ENCODE assay signal across 12 mouse cellular contexts in the genomic region with DNA sequence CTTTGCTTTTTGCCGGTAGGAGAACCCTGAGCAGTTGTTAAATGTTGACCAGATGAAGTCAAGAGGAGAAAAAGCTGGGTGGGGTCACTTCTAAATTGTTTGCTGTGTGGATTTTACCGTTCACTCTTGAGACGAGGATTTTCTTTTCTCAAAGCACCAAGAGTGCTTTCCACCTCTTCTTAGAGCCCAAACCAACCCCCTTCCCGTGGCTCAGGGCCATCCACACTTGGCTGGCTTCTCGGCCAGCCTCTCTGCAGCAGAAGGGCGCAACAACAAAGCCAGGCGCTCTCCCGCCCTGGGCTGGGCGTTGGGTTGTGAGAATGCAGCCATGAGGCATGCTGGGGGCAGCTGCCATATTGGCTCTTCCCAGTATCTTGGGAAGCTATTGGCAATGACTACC.
DNase-seq lines count a peak whose midpoint lies in the region; ATAC-seq and TF ChIP-seq lines count a peak whose summit lies in the region.
"Had no signal": no experiment of that assay in that cellular context is flagged by ENCODE, and none has a peak within 500 bp of the region (broad histone marks: within the 10 kb centered on the region; RNA-seq: fewer than 3 reads in every experiment).

No protein-coding gene starts in this region.

- peak; percentile 66; the same call in 1 of the 2 replicates for ATAC-seq in cerebellum, adult (ENCODE audit: insufficient number of reproducible peaks, low FRiP score, low TSS enrichment)
- no peak for ATAC-seq in limb, embryonic 15.5 days (ENCODE audit: insufficient number of reproducible peaks, low FRiP score, low TSS enrichment, low read depth)
- no peak for ATAC-seq in intestine, postnatal 0 days
- no peak for ATAC-seq in midbrain, embryonic 16.5 days

- no peak overlapping the region for H3K4me2 ChIP-seq in limb, embryonic 15.5 days
- no peak overlapping the region for H3K4me2 ChIP-seq in intestine, postnatal 0 days (replicated peaks; ENCODE audit: low read depth)
- H3K4me2 ChIP-seq in midbrain, embryonic 16.5 days (ENCODE audit: low read length): no peak overlapping the region

- no peaks in the 10 kb centered on the region for H3K9me3 ChIP-seq in limb, embryonic 15.5 days
- H3K9me3 ChIP-seq in intestine, postnatal 0 days (ENCODE audit: control insufficient read depth): no peaks in the 10 kb centered on the region
- no peaks in the 10 kb centered on the region for H3K9me3 ChIP-seq in midbrain, embryonic 16.5 days (replicated peaks; ENCODE audit: control insufficient read depth, low read length, poor library complexity, severe bottlenecking)

- TF ChIP-seq CTCF in intestine, postnatal 0 days (IDR thresholded peaks at IDR 0.05; ENCODE audit: low read depth): no peak

- H3K36me3 ChIP-seq in limb, embryonic 15.5 days: no peaks in the 10 kb centered on the region
- no peaks in the 10 kb centered on the region for H3K36me3 ChIP-seq in intestine, postnatal 0 days (ENCODE audit: control insufficient read depth, insufficient read depth)
- no peaks in the 10 kb centered on the region for H3K36me3 ChIP-seq in midbrain, embryonic 16.5 days (ENCODE audit: control insufficient read depth, insufficient read depth, low read length)

- peak overlapping the region; percentile 38; the same call in 1 of the 2 replicates for H3K27ac ChIP-seq in limb, embryonic 15.5 days
- H3K27ac ChIP-seq in intestine, postnatal 0 days (ENCODE audit: low read depth, low read length): no peak overlapping the region
- H3K27ac ChIP-seq in midbrain, embryonic 16.5 days (ENCODE audit: low read length): no peak overlapping the region
- H3K27ac ChIP-seq: left cerebral cortex, adult 2 months; macrophage had no signal

- H3K9ac ChIP-seq in limb, embryonic 15.5 days: no peak overlapping the region
- no peak overlapping the region for H3K9ac ChIP-seq in intestine, postnatal 0 days (ENCODE audit: low read depth, low read length)
- no peak overlapping the region for H3K9ac ChIP-seq in midbrain, embryonic 16.5 days (ENCODE audit: low read depth, low read length)

- no peaks in the 10 kb centered on the region for H3K27me3 ChIP-seq in limb, embryonic 15.5 days
- H3K27me3 ChIP-seq in intestine, postnatal 0 days (replicated peaks; ENCODE audit: control insufficient read depth, insufficient read depth, low read length): no peaks in the 10 kb centered on the region
- no peaks in the 10 kb centered on the region for H3K27me3 ChIP-seq in midbrain, embryonic 16.5 days (ENCODE audit: control insufficient read depth, insufficient read depth, low read depth, low read length)

- H3K4me1 ChIP-seq in limb, embryonic 15.5 days: peaks cover 58% of the 10 kb centered on the region
- peaks cover 19% of the 10 kb centered on the region; the same call in 1 of the 2 replicates for H3K4me1 ChIP-seq in intestine, postnatal 0 days (replicated peaks; ENCODE audit: control insufficient read depth, insufficient read depth, low read length)
- peaks cover 44% of the 10 kb centered on the region for H3K4me1 ChIP-seq in midbrain, embryonic 16.5 days (ENCODE audit: control insufficient read depth, insufficient read depth, low read length)

- intact Hi-C loops in heart, postnatal 10 days (cut with DNase I): no loop called here

- no peak overlapping the region for H3K4me3 ChIP-seq in limb, embryonic 15.5 days
- H3K4me3 ChIP-seq in intestine, postnatal 0 days (ENCODE audit: low read depth, low read length): no peak overlapping the region
- H3K4me3 ChIP-seq in midbrain, embryonic 16.5 days (ENCODE audit: low read depth, low read length): no peak overlapping the region
- H3K4me3 ChIP-seq: left cerebral cortex, adult 2 months had no signal

- DNase-seq in heart, adult 18-20 months: peak; percentile 42 to 49
- DNase-seq in heart, postnatal 10 days: no peak
- DNase-seq in B cell, adult 2 months: peak; percentile 14 to 18
- DNase-seq in urinary bladder, postnatal 4 days (ENCODE audit: low spot score in 2 of 2): no peak
- DNase-seq: kidney, adult 8-10 months; right cerebral cortex, postnatal 14 days had no signal

- 54% methylated on average over 9 of the region's 9 CpGs for WGBS in limb, embryonic 15.5 days
- WGBS in intestine, postnatal 0 days: 66% methylated on average over 9 of the region's 9 CpGs
- 67% methylated on average over 9 of the region's 9 CpGs for WGBS in midbrain, embryonic 16.5 days

Comparison
In these comparisons a context has a peak if more than half of its experiments do, and no peak if none do; other contexts are left out.
1. DNase-seq: peak in heart, adult 18-20 months (2 of 2) and B cell, adult 2 months (2 of 2); none in heart, postnatal 10 days (0 of 2) and urinary bladder, postnatal 4 days (0 of 2).